Mouse (Mus musculus) intestine, postnatal 0 days (tissue): ENCODE results near the gene Ipo7. TPM values are rescaled to one million over a fixed set of nuclear protein-coding genes. Genes with fewer than 3 reads are reported as not detected.
"Not testable (repeated sequence)": the region's sequence is repeated elsewhere in the genome, so short reads cannot be mapped to it uniquely, and the experiment has no call there.

ENCODE experiments used
- ATAC-seq: fragments of 200-750 bp; cut with Nextera tagmentation; 2 replicates; pipeline ENCODE4 v1.8.0; 2017; ENCODE audit warnings: mild to moderate bottlenecking, moderate TSS enrichment, moderate library complexity
- H3K27ac ChIP-seq: fragments of 300-500 bp; sonication (generic); 2 replicates; pipeline ENCODE4 v1.5.1; 2014; ENCODE audit warnings: mild to moderate bottlenecking, low read depth, low read length, moderate library complexity
- H3K27me3 ChIP-seq: fragments of 300-500 bp; sonication (generic); replicated peaks from 2 replicates; pipeline ENCODE4 v1.6.1; 2014; ENCODE audit warnings: low read length, mixed read lengths; ENCODE audit not compliant: control insufficient read depth, insufficient read depth
- H3K36me3 ChIP-seq: fragments of 300-500 bp; sonication (generic); 2 replicates; pipeline ENCODE4 v1.6.1; 2014; ENCODE audit warnings: mild to moderate bottlenecking, moderate library complexity; ENCODE audit not compliant: control insufficient read depth, insufficient read depth
- H3K4me1 ChIP-seq: fragments of 300-500 bp; sonication (generic); replicated peaks from 2 replicates; pipeline ENCODE4 v1.6.1; 2014; ENCODE audit warnings: antibody characterized with exemption, low read length, mixed read lengths; ENCODE audit not compliant: control insufficient read depth, insufficient read depth
- H3K4me2 ChIP-seq: fragments of 300-500 bp; sonication (generic); replicated peaks from 2 replicates; pipeline ENCODE4 v1.6.1; 2014; ENCODE audit warnings: low read depth, mild to moderate bottlenecking, moderate library complexity
- H3K4me3 ChIP-seq: fragments of 300-500 bp; sonication (generic); 2 replicates; pipeline ENCODE4 v1.5.1; 2014; ENCODE audit warnings: low read depth, low read length
- H3K9ac ChIP-seq: fragments of 300-500 bp; sonication (generic); 2 replicates; pipeline ENCODE4 v1.6.1; 2014; ENCODE audit warnings: mild to moderate bottlenecking, low read depth, low read length
- H3K9me3 ChIP-seq: fragments of 300-500 bp; sonication (generic); 2 replicates; pipeline ENCODE4 v1.6.1; 2016; ENCODE audit warnings: mixed run types; ENCODE audit not compliant: control insufficient read depth
- CTCF ChIP-seq: sonication (generic); IDR thresholded peaks from 2 replicates; pipeline ENCODE4 v1.5.1; 2016; ENCODE audit warnings: low read depth, mild to moderate bottlenecking, control low read depth, antibody characterized with exemption, moderate library complexity
- WGBS: fragments of 180-500 bp; shearing (Covaris S2); extraction: QIAGEN DNeasy Blood & Tissue Kit; methylation state at CpG from one replicate; pipeline ENCODE4 v1.1.7; 2014; 5-methylcytosine and 5-hydroxymethylcytosine counted together
- polyA plus RNA-seq: library from polyadenylated mRNA; unstranded; fragments of >200 nt; fragmentation: Nextera tagmentation; extraction: Ambion mirVana; gene quantifications from 2 replicates; pipeline ENCODE4 v1.2.1, GENCODE M21; 2015

The Ipo7 gene
- polyA plus RNA-seq, 1 experiment from 2014 or later: 12.4 TPM

DNA sequence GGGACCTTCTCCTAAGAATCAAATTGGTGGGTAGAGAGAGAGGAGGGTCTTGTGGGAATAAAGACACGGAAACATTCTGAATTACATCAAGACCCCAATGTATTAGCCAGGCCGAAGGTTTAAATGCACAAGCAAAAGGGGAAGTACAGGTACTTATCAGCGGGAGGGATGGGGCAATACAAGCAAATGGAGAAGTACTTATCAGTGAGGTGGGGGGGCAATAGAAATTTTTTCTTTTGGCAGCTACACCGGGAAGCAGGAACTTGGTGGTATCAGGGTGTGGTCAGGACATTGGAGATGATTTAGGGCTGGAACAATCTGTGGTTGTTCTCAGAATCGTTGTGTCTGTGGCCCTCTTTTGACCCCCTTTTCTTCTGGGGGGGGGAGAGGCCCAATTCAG, 3.8 kb upstream of the Ipo7 start:
- Histone ChIP-seq H3K9ac (no peak overlapping the region), H3K27me3 (no peaks in the 10 kb centered on the region), H3K4me1 (no peaks in the 10 kb centered on the region), H3K36me3 (no peaks in the 10 kb centered on the region), H3K9me3 (no peaks in the 10 kb centered on the region), H3K27ac (no peak overlapping the region), H3K4me2 (no peak overlapping the region), H3K4me3 (no peak overlapping the region)
- no peak for ATAC-seq
- TF ChIP-seq CTCF: no peak
- WGBS: 50% methylated on average over 5 of the region's 5 CpGs

DNA sequence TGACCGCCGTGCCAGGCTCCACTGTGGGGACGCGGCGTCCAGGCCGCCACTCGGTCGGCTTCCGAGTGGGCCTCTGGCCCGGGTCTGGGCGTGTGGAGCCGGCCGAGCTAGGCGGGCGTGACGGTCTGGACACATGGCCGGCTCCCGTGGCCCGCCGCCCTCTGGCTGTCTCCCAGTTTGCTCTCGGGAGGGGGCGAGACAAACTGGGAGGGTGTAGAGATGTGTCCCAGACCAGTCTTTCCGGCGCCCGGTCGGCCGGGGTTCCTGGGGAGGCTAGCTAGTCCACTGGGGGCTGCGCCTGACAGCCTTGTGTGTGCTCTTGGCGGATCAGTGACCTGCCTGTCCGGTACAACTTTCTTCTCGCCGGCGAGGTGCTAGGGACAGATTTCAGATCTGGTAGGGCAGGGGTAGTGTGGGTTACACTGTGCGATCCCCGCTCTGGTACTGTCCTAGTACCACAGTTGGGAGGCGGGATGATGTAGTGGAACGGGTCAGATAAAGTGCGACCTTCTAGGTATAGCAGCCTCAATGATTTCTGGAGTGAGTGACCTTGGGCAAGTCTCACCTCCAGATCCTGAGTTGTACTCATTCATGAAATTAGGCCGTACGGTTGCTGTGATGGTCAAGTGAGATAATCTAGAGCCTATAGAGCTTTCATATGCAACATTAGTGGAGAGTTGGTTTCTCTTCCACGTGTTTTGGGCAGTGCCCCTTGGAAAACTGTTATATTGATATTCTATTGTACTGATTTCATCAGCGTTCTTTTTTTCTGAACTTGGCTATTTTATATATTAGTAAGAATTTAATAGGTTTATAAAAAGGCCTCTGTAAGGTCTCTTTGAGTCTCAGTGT, 783 bp downstream of the Ipo7 start:
- WGBS: under 1% methylated on average over 42 of the region's 42 CpGs

DNA sequence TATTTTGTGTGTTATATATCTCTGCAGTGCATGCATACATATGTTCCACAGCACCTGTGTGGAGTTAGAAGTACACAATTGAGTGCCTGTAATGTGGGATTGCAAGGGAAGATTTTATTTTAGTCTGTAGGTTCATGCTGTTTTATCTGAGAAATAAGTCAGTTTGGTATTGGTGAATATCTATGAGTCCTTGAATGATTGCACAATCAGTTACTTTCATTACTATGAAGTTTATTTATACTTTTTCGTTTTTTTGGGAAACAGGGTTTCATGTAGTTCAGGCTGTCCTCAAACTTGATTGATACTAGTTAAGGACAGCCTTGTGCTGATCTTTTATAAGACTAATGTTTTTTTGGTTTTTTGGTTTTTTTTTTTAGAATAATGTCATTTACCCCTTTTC, 5.5 kb downstream of the Ipo7 start:
- Histone ChIP-seq H3K4me3 (no peak overlapping the region), H3K9me3 (no peaks in the 10 kb centered on the region), H3K4me1 (no peaks in the 10 kb centered on the region; the same call in 1 of the 2 replicates), H3K27me3 (no peaks in the 10 kb centered on the region), H3K36me3 (0 out of 2 replicates have a peak, but pooled peaks cover under 1% of the 10 kb centered on the region), H3K4me2 (no peak overlapping the region), H3K9ac (no peak overlapping the region), H3K27ac (no peak overlapping the region)
- TF ChIP-seq CTCF: no peak
- no peak for ATAC-seq
- WGBS: 83% methylated on average over 1 of the region's 1 CpGs

More for the DNA sequence above, 783 bp downstream of the Ipo7 start:
- Histone ChIP-seq H3K27ac (peak overlapping the region; percentile 90), H3K4me1 (no peaks in the 10 kb centered on the region; the same call in 1 of the 2 replicates), H3K9me3 (no peaks in the 10 kb centered on the region), H3K27me3 (no peaks in the 10 kb centered on the region), H3K9ac (peak overlapping the region; percentile 95), H3K36me3 (no peaks in the 10 kb centered on the region), H3K4me2 (peak overlapping the region; percentile 86), H3K4me3 (peak overlapping the region; percentile 84)
- TF ChIP-seq CTCF: 0 out of 2 replicates have a peak, but pooled peaks have one; percentile 4
- peak; percentile 73 for ATAC-seq

DNA sequence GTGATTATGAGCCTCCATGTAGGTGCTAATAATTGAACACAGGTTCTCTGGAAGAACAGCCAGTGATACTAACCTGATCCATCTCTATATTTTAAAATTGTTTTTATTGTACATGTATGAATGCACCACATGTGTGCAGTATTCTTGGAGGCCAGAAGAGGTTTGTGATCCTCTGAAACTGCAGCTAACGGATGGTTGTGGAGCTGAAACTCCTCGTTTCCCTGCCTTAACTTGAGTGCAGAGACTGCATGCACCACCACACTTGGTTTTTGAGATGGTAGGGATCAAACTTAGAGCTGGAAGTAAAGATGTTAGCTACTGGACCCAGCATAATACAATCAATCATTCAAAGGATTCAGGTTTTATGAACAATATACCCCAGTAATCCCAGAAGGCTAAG, 8.5 kb downstream of the Ipo7 start:
- H3K27me3 ChIP-seq: no peaks in the 10 kb centered on the region
- no peak for TF ChIP-seq CTCF
- no peak overlapping the region for H3K9ac ChIP-seq
- WGBS: 76% methylated on average over 2 of the region's 2 CpGs
- H3K4me1 ChIP-seq: no peaks in the 10 kb centered on the region
- H3K9me3 ChIP-seq: no peaks in the 10 kb centered on the region
- no peak overlapping the region for H3K27ac ChIP-seq
- H3K4me3 ChIP-seq: no peak overlapping the region
- peaks cover 20% of the 10 kb centered on the region for H3K36me3 ChIP-seq
- no peak overlapping the region for H3K4me2 ChIP-seq
- no peak for ATAC-seq

DNA sequence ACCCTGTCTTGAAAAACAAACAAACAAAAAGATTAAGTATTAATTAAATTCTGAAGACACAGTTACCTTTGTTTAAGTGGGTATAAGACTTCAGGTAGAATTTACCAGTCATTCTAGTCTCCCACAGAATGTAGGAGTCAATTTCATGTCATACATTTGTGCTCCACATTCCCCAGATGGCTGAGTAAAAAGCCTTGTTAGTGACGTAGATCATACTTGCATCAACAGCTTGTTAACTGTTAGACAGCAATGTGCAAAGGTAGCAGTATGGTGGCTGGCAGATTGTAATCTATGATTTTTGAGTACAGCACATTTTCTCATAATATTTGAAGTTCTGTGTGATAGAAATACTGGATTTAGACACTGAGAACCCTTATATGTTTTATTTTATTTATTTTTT, 10.8 kb downstream of the Ipo7 start:
- H3K9ac ChIP-seq: no peak overlapping the region
- H3K4me1 ChIP-seq: no peaks in the 10 kb centered on the region
- no peak overlapping the region for H3K4me2 ChIP-seq
- H3K27me3 ChIP-seq: no peaks in the 10 kb centered on the region
- no peak for ATAC-seq
- no peaks in the 10 kb centered on the region for H3K9me3 ChIP-seq
- peaks cover 35% of the 10 kb centered on the region for H3K36me3 ChIP-seq
- no peak overlapping the region for H3K4me3 ChIP-seq
- no peak overlapping the region for H3K27ac ChIP-seq
- TF ChIP-seq CTCF: no peak
- 65% methylated on average over 1 of the region's 1 CpGs for WGBS

DNA sequence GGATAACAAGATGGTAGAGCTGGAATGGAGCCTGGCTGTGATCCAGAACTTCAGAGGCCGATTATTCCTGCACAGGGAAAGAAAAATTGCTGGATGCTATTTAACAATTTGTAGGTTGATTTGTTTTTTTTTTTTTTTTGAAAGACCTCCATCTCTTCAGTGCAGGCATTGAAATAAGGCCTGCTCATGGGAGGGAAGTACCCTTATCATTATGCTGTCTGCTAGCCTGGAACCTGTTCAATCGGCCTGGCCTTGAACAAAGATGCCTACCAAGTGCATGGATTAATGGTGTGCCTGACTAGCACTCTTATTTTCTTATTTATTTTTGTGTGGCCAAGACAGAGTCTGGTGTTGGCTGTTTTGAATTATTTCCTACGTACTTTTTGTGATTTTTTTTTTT, 12.3 kb downstream of the Ipo7 start:
- TF ChIP-seq CTCF: no peak
- no peak for ATAC-seq
- peaks cover 35% of the 10 kb centered on the region for H3K36me3 ChIP-seq
- no peak overlapping the region for H3K4me3 ChIP-seq
- WGBS: 78% methylated on average over 3 of the region's 3 CpGs
- no peak overlapping the region for H3K27ac ChIP-seq
- H3K4me2 ChIP-seq: no peak overlapping the region
- H3K27me3 ChIP-seq: no peaks in the 10 kb centered on the region
- no peaks in the 10 kb centered on the region for H3K4me1 ChIP-seq
- no peak overlapping the region for H3K9ac ChIP-seq
- no peaks in the 10 kb centered on the region for H3K9me3 ChIP-seq

DNA sequence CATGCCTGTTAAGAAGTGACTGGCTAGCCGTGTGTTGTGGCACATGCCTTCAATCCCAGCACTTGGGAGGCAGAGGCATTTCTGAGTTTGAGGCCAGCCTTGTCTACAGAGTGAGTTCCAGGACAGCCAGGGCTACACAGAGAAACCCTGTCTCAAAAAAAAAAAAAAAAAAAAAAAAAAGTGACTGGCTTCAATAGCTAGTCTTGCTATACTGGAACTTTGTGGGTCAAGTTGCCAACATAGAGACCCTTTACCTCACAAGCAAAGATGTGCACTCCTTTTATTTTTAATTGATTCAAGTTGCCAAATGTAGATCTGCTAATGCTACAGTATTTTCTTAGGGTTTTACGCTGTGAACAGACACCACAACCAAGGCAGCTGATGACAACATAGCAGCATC, 39.6 kb downstream of the Ipo7 start:
- not testable (repeated sequence) for H3K4me3 ChIP-seq, H3K4me1 ChIP-seq, H3K9ac ChIP-seq, H3K27ac ChIP-seq, H3K4me2 ChIP-seq, H3K27me3 ChIP-seq, ATAC-seq, H3K9me3 ChIP-seq
- WGBS: 98% methylated on average over 2 of the region's 2 CpGs
- peaks cover 21% of the 10 kb centered on the region for H3K36me3 ChIP-seq
